Mouse (Mus musculus): ENCODE measurements around the gene Snx11.
A peak's percentile ranks its signal among the peaks of the same experiment; 100 is the strongest.
"Not testable (repeated sequence)": the region's sequence is repeated elsewhere in the genome, so short reads cannot be mapped to it uniquely, and the experiment has no call there.

Snx11 gene

DNA sequence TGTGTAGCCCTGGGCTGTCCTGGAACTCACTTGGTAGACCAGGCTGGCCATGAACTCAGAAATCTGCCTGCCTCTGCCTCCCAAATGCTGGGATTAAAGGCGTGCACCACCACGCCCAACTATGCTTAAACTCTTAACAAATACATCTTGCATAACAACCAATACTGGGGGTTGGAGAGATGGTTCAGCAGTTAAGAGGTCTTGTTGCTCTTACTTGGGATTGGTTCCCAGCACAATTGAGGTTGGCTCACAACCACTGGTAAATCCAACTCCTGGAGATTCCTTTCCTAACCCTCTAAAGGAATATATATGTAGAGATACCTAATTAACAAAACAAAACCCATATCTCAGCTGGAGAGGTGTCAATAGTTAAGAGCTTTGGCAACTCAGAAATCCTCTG lies 18.7 kb upstream of the Snx11 start:
- no peak for DNase-seq (ENCODE audit: low spot score)

DNA sequence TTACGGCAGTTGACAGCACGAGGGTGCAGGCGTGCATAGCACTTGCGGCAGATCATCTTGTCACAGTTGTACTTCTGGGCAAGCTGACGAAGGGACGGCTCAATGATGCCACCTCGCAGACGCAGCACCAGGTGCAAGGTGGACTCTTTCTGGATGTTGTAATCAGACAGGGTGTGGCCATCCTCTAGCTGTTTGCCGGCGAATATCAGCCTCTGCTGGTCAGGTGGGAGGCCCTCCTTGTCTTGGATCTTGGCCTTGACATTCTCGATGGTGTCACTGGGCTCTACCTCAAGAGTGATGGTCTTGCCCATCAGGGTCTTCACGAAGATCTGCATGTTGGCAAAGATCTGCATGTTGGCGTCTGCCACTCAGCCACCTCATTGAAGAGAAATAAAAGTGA lies 18.1 kb upstream of the Snx11 start:
- no peak for DNase-seq (ENCODE audit: low spot score)

- DNase-seq (ENCODE audit: low spot score), result no peak
These were observed 13.3 kb upstream of the Snx11 start for GRCm38 (mm10) chr11:96790681-96791080.

GRCm38 (mm10) chr11:96789990-96790389 lies 12.6 kb upstream of the Snx11 start:
- no peak for DNase-seq (ENCODE audit: low spot score)

DNA sequence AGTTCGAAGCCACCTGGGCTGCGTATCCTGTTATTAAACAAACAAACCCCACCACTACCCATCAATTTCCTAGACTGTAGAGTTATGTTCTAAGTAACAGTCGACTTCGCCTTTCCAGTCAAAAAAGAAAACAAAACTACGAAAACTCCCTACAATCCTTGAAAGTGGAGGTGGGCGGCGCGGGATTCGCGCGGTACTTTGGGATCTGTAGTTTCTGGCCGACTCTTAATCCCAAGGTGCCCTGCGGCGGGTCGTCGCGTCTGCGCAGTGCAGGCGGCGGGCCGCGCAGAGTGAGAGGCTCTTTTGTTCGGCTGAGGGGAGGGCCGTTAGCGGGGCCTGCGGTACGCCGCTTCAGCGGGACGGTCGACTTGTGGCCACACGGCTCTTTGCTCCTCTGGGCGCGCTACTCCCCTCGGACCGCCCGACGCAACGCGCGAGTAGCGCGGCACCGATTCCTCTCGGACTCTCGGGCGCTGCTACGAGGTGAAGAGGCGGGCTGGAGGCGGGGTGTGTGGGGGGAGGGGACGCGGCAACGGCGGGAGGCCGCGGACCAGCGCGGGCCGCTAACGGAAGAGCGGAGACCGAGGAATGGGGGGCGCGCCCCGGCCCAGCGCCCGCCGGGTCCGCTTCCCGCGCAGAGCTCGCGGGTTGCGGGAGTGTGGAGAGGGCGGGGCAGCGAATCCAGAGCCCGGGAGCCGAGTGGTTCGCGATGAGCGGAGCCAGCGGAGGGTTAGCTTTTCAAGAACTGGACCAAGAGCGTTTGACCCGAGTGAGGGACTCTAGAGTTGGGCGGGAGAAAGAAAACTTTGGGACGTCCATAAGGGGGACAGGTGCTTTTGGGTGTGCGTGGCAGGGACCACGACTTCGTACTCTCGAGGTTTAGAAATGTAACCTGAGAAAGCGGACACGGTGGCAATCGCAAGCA lies 11.8 kb upstream of the Snx11 start, which contains the start of gene Cbx1:
TSS of gene Cbx1 (plus strand) at position 257 of the 925 bp plus-strand sequence.
- peak; percentile 83 for DNase-seq (ENCODE audit: low spot score)

DNA sequence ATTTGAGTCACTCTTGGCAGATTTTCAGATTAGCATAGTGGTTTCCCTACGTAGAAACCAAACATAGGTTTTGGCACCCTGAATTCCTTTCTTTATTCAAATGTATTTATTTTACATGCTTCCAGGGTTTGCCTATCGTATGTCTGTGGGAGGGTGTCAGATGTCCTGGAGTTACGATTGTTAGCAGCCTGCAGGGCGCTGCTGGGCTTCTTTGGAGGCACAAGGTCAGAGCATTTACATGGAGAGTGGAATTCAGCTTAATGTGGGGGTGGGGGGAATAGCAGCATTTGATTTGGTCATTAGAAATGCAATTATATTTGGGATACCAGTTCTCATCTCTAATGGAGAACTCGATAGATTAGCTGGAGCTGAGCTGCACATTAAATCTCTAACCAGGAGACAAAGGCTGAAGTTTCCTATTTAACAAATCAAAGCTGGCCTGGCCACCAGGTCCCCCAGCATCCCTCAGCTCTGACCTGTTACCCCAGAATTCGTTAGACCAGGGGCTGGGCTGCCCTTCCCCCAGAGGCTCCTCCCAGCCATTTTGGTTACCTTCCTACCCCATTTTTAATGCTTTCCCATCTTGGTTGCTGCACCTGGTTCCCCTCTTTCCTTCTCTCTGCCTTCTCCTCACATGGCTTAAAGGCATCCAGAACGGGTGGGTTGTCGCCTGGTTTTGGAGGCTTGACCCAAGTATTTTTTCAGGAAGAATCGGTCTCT lies 9.5 kb upstream of the Snx11 start:
- no peak for DNase-seq (ENCODE audit: low spot score)

- not testable (repeated sequence) for DNase-seq (ENCODE audit: low spot score)
These were observed 7.5 kb upstream of the Snx11 start for GRCm38 (mm10) chr11:96784847-96785246.

DNA sequence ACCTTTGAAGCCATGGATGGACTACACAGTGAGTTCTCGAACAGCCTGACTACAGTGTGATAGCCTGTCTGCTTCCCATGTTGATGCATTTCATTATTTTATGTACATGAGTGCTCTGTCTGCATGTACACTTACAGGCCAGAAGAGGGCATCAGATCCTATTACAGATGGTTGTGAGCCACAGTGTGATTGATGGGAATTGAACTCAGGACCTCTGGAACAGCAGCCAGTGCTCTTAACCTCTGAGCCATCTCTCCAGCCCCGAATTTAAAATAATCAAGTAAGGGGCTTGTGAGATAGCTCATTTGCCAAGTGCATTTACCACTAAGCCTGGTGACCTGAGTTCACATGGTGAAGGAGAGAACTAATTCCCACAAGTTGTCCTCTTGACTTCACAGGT lies 4.1 kb upstream of the Snx11 start:
- no peak for DNase-seq (ENCODE audit: low spot score)

- DNase-seq (ENCODE audit: low spot score), result no peak
These were observed 2.9 kb upstream of the Snx11 start for GRCm38 (mm10) chr11:96780306-96780705.

GRCm38 (mm10) chr11:96778061-96778627 lies 785 bp upstream of the Snx11 start:
- DNase-seq (ENCODE audit: low spot score), result not testable (repeated sequence)

DNA sequence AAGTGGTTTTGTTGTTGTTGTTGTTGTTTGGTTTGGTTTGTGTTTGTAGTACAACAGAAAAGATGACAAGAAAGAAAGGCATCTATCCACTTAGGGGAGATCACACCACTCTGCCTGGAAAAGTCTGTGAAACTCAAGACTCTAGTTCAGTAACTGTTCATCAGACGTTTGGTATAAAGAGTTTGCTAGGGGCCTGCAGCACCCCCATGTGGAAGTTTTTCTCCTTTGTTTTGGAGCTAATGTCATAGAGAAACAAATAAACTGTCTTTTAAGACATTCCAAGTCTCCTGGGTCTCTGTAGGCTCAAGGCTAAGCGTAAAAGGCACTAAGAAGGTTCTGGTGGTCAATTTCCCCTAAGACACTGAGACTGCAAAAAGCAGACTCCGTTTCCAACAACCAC lies 1.3 kb downstream of the Snx11 start:
- DNase-seq (ENCODE audit: low spot score), result no peak

- DNase-seq (ENCODE audit: low spot score), result no peak
These were observed 1.7 kb downstream of the Snx11 start for GRCm38 (mm10) chr11:96775665-96776064.

DNA sequence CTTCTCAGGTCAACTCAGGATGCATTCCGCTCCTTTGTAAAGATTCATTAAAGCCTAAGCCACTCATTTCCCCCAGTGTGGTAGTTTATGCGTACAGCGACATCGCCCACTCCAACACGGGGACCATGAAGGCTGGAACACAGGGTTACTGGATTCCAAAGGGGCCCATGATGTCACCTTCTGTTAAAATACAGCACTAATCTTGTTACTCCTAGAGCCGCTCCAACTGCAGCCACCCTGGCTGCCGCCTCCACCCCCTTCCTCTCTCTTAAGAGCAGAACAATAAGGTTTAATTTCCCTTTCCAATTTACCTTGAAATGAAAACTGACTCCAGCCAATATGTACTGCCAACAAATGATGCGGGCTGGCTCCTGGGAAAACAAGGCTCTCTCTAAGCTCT lies 2.3 kb downstream of the Snx11 start:
- DNase-seq (ENCODE audit: low spot score), result no peak

- DNase-seq (ENCODE audit: low spot score), result no peak
These were observed 2.8 kb downstream of the Snx11 start for GRCm38 (mm10) chr11:96774536-96774935.

- no peak for DNase-seq (ENCODE audit: low spot score)
These were observed 4.9 kb downstream of the Snx11 start for GRCm38 (mm10) chr11:96772413-96772812.

DNA sequence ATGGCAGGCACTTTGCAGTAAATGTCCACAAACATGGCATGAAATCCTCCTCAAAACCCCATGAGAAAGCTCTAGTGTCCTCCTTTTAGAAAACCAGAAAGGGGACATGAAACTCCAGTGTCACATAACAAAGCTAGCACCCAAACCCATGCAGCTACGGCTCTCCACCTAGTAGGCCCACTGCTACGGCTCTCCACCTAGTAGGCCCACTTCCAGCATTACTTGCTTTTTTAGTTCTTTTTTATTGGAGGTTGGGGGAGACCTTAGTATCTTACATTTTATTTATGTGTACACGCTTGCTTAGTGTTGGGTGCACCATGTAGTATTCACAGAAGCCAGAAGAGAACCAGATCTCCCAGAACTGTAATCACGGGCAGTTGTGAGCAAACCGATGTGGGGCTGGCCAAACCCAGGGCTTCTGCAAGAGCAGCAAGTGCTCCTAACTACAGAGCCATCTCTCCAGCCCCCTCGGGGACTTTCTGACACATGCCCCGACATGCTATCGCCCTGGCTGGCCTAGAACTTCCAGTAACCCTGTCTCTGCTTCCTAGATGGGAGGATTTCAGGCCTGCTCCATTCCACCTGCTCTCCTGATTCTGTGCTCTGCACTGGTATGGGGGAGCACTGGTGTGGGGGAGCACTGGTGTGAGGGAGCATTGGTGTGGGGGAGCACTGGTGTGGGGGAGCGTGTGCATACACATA lies 5.9 kb downstream of the Snx11 start:
- no peak for DNase-seq (ENCODE audit: low spot score)

- no peak for DNase-seq (ENCODE audit: low spot score)
These were observed 9.1 kb downstream of the Snx11 start for GRCm38 (mm10) chr11:96768240-96768639.

GRCm38 (mm10) chr11:96767096-96767495 lies 10.3 kb downstream of the Snx11 start:
- DNase-seq (ENCODE audit: low spot score), result no peak

- DNase-seq (ENCODE audit: low spot score), result no peak
These were observed 10.8 kb downstream of the Snx11 start for GRCm38 (mm10) chr11:96766555-96766954.

GRCm38 (mm10) chr11:96765645-96766044 lies 11.7 kb downstream of the Snx11 start:
- no peak for DNase-seq (ENCODE audit: low spot score)

DNA sequence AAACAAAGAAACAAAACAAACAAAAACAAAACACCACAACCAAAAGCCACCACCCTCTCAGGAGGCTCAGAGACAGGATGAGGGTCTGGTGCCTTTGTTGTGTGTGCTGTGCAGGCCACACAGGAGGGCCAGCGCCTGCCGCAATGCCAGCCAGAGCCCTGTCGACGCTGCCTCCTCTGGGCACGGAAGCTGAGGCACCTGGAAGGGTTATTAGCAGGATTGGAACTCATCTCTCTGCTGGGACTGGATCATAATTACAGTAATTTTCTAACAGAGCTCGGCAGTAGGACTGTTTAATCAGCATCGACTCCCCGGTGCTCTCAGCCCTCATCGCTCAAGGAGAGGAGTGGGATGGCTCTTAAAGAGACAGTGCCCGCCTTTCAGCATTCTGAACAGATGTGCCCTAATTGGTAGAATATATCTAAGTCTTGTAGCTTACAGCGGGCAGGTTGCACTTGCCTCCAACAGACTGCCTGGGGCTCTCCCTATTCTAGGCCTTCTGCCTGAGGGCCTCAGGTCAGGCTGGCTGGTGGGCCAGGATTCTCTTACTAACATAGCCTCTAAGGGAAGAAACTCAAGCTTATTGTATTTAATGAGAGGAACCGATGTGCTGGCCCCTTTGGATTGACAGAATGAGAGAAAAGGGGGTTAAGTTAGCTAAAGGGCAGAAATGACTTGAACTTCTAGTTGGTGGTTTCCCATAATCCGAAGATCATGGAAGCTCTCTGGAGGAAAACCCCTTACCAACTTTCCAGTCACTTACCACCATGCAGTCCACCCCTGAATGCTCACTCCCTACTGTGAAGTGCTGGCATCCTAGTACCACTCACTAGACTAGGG lies 12.6 kb downstream of the Snx11 start:
- no peak for DNase-seq (ENCODE audit: low spot score)

Data from layer of hippocampus, adult 9-10 months (tissue).